Mouse (Mus musculus): Measurements from ENCODE around the gene Ms4a13. TPM values are rescaled to one million over a fixed set of nuclear protein-coding genes. Genes with fewer than 3 reads are reported as not detected.
A peak's percentile ranks its signal among the peaks of the same experiment; 100 is the strongest.
"Not testable (repeated sequence)": the region's sequence is repeated elsewhere in the genome, so short reads cannot be mapped to it uniquely, and the experiment has no call there.

Gene Ms4a13
- total RNA-seq (2021) = not detected

- DNase-seq = no peak
Measured at GRCm38 (mm10) chr19:11196546-11196945, at the start of gene Ms4a13. Gene Ms4a13 (minus strand): TSS chr19:11196737.

GRCm38 (mm10) chr19:11244230-11244629 is 47.7 kb upstream of the Ms4a13 start:
- DNase-seq = peak; percentile 8

- no peak for DNase-seq
Measured at GRCm38 (mm10) chr19:11242560-11242959, 46.0 kb upstream of the Ms4a13 start.

- no peak for DNase-seq
Measured at GRCm38 (mm10) chr19:11235820-11236219, 39.3 kb upstream of the Ms4a13 start.

- DNase-seq = no peak
Measured at GRCm38 (mm10) chr19:11234921-11235735, 38.6 kb upstream of the Ms4a13 start.

GRCm38 (mm10) chr19:11234244-11234643 is 37.7 kb upstream of the Ms4a13 start:
- no peak for DNase-seq

- no peak for DNase-seq
Measured at GRCm38 (mm10) chr19:11232348-11232747, 35.8 kb upstream of the Ms4a13 start, which contains the start of gene Ms4a12. Gene Ms4a12 (minus strand): TSS chr19:11232448.

GRCm38 (mm10) chr19:11192552-11192951 is 4.0 kb downstream of the Ms4a13 start:
- DNase-seq = no peak

GRCm38 (mm10) chr19:11184121-11184520 is 12.4 kb downstream of the Ms4a13 start:
- DNase-seq = peak; percentile 15

GRCm38 (mm10) chr19:11177464-11177863 is 19.1 kb downstream of the Ms4a13 start:
- DNase-seq = no peak

GRCm38 (mm10) chr19:11165172-11165571 is 31.4 kb downstream of the Ms4a13 start, which contains the start of gene 1700025F22Rik:
Gene 1700025F22Rik (minus strand): TSS chr19:11165320.
- DNase-seq = peak; percentile 5

GRCm38 (mm10) chr19:11157890-11158289 is 38.6 kb downstream of the Ms4a13 start:
- DNase-seq = not testable (repeated sequence)

GRCm38 (mm10) chr19:11135336-11135735 is 61.2 kb downstream of the Ms4a13 start:
- no peak for DNase-seq

GRCm38 (mm10) chr19:11134852-11135251 is 61.7 kb downstream of the Ms4a13 start:
- no peak for DNase-seq

- DNase-seq = not testable (repeated sequence)
Measured at GRCm38 (mm10) chr19:11130776-11131175, 65.8 kb downstream of the Ms4a13 start, which contains the start of gene 1700017D01Rik. Gene 1700017D01Rik (minus strand): TSS chr19:11130876.

GRCm38 (mm10) chr19:11129702-11130101 is 66.8 kb downstream of the Ms4a13 start:
- DNase-seq = no peak

- peak; percentile 23 for DNase-seq
Measured at GRCm38 (mm10) chr19:11121016-11121420, 75.5 kb downstream of the Ms4a13 start.

Other genes starting within 250 kb of the Ms4a13 start
- 10 to 100 TPM; 10.6 to 11.3 TPM for gene Ccdc86, start 247.5 kb downstream of the Ms4a13 start, total RNA-seq (2021)
- not detected for gene Ms4a10, start 222.1 kb downstream of the Ms4a13 start, total RNA-seq (2021)
- gene Ms4a15, start 203.5 kb downstream of the Ms4a13 start, total RNA-seq (2021) = not detected
- gene Ms4a18, start 178.7 kb downstream of the Ms4a13 start, total RNA-seq (2021) = not detected
- gene Ms4a8a, start 115.6 kb downstream of the Ms4a13 start, total RNA-seq (2021) = under 1 TPM; 0.25 to 0.26 TPM
- not detected for gene 1700017D01Rik, start 65.9 kb downstream of the Ms4a13 start, total RNA-seq (2021)
- not detected for gene 1700025F22Rik, start 31.4 kb downstream of the Ms4a13 start, total RNA-seq (2021)
- gene Ms4a12, start 35.7 kb upstream of the Ms4a13 start, total RNA-seq (2021) = not detected
- under 1 TPM; 0.36 to 0.57 TPM for gene Ms4a1, start 69.5 kb upstream of the Ms4a13 start, total RNA-seq (2021)
- not detected for gene Ms4a5, start 87.1 kb upstream of the Ms4a13 start, total RNA-seq (2021)
- not detected for gene Ms4a14, start 117.7 kb upstream of the Ms4a13 start, total RNA-seq (2021)
- gene Ms4a7, start 139.4 kb upstream of the Ms4a13 start, total RNA-seq (2021) = 1 to 10 TPM; 1.4 to 2.4 TPM
- 1 to 10 TPM; 1.6 to 2.5 TPM for gene Ms4a4a, start 178.8 kb upstream of the Ms4a13 start, total RNA-seq (2021)
- not detected for gene Ms4a4c, start 208.0 kb upstream of the Ms4a13 start, total RNA-seq (2021)
- 1 to 10 TPM in 1 of 2 experiments, under 1 TPM in 1; 0.95 to 1.0 TPM for gene Ms4a4b, start 246.8 kb upstream of the Ms4a13 start, total RNA-seq (2021)

All from heart, postnatal 4 days (tissue).